Mouse (Mus musculus): Measurements from ENCODE around the gene Pvr.

- no peak for TF ChIP-seq GATA1 (IDR thresholded peaks at IDR 0.05; ENCODE audit: borderline replicate concordance, low read length)
- TF ChIP-seq FLI1 (IDR thresholded peaks at IDR 0.05; ENCODE audit: low read length) = no peak
Observed at GRCm38 (mm10) chr7:19889881-19890280, 31.1 kb downstream of the Pvr start.

Data from megakaryocyte, embryonic 14.5 days (primary cell).